Mouse (Mus musculus) kidney, embryonic 15.5 days (tissue): ENCODE data around the gene Epb41l4b. TPM values are rescaled to one million over a fixed set of nuclear protein-coding genes. Genes with fewer than 3 reads are reported as not detected.

Source experiments
- ATAC-seq: fragments of 200-750 bp; cut with Nextera tagmentation; replicated peaks from 2 replicates; pipeline ENCODE4 v1.8.0; 2017; ENCODE audit warnings: moderate TSS enrichment; ENCODE audit not compliant: low FRiP score
- H3K27ac ChIP-seq: fragments of 300-500 bp; sonication (generic); 2 replicates; pipeline ENCODE4 v1.5.1; 2015; ENCODE audit warnings: mild to moderate bottlenecking, inconsistent platforms
- H3K27me3 ChIP-seq: fragments of 300-500 bp; sonication (generic); 2 replicates; pipeline ENCODE4 v1.6.1; 2015; ENCODE audit warnings: inconsistent platforms
- H3K36me3 ChIP-seq: fragments of 300-500 bp; sonication (generic); 2 replicates; pipeline ENCODE4 v1.6.1; 2015; ENCODE audit warnings: inconsistent platforms
- H3K4me1 ChIP-seq: fragments of 300-500 bp; sonication (generic); 2 replicates; pipeline ENCODE4 v1.6.1; 2015; ENCODE audit warnings: inconsistent platforms
- H3K4me2 ChIP-seq: fragments of 300-500 bp; sonication (generic); 2 replicates; pipeline ENCODE4 v1.6.1; 2015; ENCODE audit warnings: moderate library complexity, mild to moderate bottlenecking, inconsistent platforms
- H3K4me3 ChIP-seq: fragments of 300-500 bp; sonication (generic); replicated peaks from 2 replicates; pipeline ENCODE4 v1.5.1; 2015; ENCODE audit warnings: mild to moderate bottlenecking, inconsistent platforms
- H3K9ac ChIP-seq: fragments of 300-500 bp; sonication (generic); 2 replicates; pipeline ENCODE4 v1.6.1; 2015; ENCODE audit warnings: mild to moderate bottlenecking, inconsistent platforms
- H3K9me3 ChIP-seq: fragments of 300-500 bp; sonication (generic); replicated peaks from 2 replicates; pipeline ENCODE4 v1.6.1; 2016; ENCODE audit warnings: inconsistent platforms
- WGBS: fragments of 180-500 bp; shearing (Covaris S2); methylation state at CpG from one replicate; pipeline ENCODE4 v1.1.7; 2015; ENCODE audit warnings: mixed read lengths; 5-methylcytosine and 5-hydroxymethylcytosine counted together
- polyA plus RNA-seq: library from polyadenylated mRNA; unstranded; fragments of >200 nt; fragmentation: Nextera tagmentation; extraction: Ambion mirVana; gene quantifications from 2 replicates; pipeline ENCODE4 v1.2.1, GENCODE M21; 2015

Epb41l4b gene
- polyA plus RNA-seq, 1 experiment from 2014 or later, result 2.9 TPM

DNA sequence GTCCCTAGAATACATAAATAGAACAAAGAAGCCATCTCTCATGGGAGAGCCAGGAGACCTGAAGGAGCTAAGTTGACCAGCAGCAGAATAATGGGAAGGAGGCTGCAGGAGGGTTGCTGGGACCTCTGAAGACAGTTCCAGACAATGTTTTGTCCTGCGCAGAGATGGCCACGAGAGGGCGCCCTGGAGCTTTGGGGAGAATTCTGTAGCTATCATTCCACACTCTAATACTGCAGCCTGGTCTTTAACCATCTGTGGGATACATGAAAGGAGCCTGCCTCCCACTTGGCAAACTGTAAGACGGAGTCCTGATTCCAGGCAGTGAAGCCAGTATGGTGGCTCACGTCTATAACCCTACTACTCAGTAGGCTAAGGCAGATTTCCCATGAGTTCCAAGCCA is 126.0 kb downstream of the Epb41l4b start:
- ATAC-seq, result no peak; the same call in 1 of the 2 replicates
- H3K36me3 ChIP-seq, result no peaks in the 10 kb centered on the region
- H3K4me1 ChIP-seq, result no peaks in the 10 kb centered on the region
- H3K4me2 ChIP-seq, result no peak overlapping the region
- H3K9me3 ChIP-seq, result no peaks in the 10 kb centered on the region
- no peak overlapping the region for H3K4me3 ChIP-seq
- 26% methylated on average over 5 of the region's 5 CpGs for WGBS
- H3K27ac ChIP-seq, result no peak overlapping the region
- H3K9ac ChIP-seq, result no peak overlapping the region
- 0 out of 2 replicates have a peak, but pooled peaks cover 3% of the 10 kb centered on the region for H3K27me3 ChIP-seq

DNA sequence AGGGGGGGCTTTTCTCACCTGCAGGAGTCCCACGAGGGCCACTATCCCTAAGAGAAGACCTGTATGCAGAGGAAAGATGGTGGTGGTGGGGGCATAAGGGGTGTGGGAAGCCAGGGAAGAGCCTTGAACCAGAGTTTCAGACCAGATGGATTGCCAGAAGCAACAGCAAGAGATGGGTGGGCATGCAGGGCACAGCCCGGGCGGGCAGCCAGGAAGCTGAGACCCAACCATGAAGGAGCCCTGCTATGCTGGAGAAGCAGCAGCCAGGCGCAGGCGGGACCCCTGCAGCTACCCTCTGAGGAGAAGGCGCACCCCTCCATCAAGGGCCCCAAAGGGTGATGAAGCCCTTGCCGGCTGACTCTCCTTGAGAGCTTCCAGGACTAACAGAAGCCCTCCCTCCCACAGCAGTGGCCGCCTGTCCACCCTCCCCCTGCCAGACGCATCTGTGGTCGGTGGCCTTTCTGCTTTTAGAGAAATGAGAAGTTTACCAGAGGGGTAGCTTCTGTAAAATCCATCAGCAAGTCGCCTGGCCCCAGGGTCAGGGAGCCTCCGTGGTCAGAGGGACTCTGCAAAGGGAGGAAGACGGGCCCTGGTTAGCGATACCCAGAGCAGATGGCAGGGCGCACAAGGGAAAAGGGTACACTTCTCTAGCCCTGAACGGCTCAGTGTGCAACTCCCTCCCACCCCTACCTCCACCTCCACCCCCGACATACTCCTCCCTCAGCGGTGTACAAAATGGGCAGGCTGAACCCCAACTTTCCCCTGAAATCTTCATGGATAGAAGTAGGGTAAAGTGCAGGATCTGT is 126.7 kb downstream of the Epb41l4b start:
- ATAC-seq, result no peak

DNA sequence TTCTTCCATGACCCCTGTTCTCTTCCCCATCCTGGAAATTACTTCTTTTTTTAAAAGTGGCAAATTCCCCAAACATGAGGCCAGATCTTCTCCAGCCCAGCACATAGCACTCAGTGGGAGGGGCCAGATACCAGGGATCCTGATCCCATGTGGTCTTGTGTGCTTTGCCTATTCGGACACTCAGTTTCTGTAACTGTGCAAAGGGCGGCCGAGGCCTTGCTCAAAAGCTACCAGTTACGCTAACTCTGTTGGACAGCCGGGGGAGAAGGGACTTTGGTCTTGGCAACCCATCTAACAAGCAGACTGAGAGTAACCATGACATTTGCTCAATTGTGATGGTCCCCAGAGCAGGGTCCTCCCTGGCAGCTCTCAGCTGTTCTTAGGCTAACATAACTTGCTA is 128.2 kb downstream of the Epb41l4b start:
- Histone ChIP-seq H3K27ac (no peak overlapping the region), H3K4me2 (no peak overlapping the region), H3K27me3 (peaks cover 7% of the 10 kb centered on the region; the same call in 1 of the 2 replicates), H3K4me1 (0 out of 2 replicates have a peak, but pooled peaks cover 4% of the 10 kb centered on the region), H3K9ac (no peak overlapping the region), H3K36me3 (no peaks in the 10 kb centered on the region), H3K9me3 (no peaks in the 10 kb centered on the region), H3K4me3 (no peak overlapping the region)
- WGBS, result 89% methylated on average over 5 of the region's 5 CpGs
- ATAC-seq, result no peak

More for the DNA sequence above, 126.7 kb downstream of the Epb41l4b start:
- Histone ChIP-seq H3K4me1 (no peaks in the 10 kb centered on the region), H3K9me3 (no peaks in the 10 kb centered on the region), H3K36me3 (no peaks in the 10 kb centered on the region), H3K4me3 (no peak overlapping the region), H3K27ac (no peak overlapping the region), H3K4me2 (no peak overlapping the region), H3K9ac (no peak overlapping the region), H3K27me3 (0 out of 2 replicates have a peak, but pooled peaks cover 3% of the 10 kb centered on the region)
- WGBS, result 45% methylated on average over 18 of the region's 18 CpGs

DNA sequence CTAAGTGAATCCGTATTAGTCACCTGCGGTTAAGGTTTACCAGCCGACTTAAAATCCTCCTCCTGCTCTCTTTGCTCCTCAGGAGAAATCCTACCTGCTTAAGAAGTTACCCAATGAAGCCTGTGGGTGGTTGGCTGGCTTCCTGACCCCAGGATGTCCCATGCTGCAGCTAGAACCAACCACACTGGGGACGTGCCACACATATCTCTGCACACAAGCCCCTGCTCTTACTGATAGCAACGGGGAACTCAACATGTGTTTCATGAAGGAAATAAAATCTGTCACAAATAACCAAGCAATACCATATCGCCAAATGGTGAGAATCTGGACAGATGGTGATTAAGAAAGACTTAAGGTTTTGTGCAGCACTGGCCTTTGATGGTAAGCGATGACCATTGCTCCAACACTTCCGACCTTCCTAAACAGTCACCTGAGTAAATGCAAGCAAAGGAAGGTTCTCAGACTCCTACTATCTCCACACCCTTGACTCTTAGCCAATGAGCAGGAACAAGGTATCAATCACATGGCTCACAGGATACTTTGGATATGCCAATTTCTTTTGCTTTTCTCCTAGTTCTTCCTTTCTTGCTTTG is 131.7 kb downstream of the Epb41l4b start:
- H3K27ac ChIP-seq, result no peak overlapping the region
- ATAC-seq, result no peak
- peaks cover 7% of the 10 kb centered on the region; the same call in 1 of the 2 replicates for H3K27me3 ChIP-seq
- WGBS, result 69% methylated on average over 8 of the region's 8 CpGs
- H3K9me3 ChIP-seq, result no peaks in the 10 kb centered on the region
- H3K4me2 ChIP-seq, result no peak overlapping the region
- H3K4me1 ChIP-seq, result 0 out of 2 replicates have a peak, but pooled peaks cover 4% of the 10 kb centered on the region
- no peak overlapping the region for H3K9ac ChIP-seq
- no peak overlapping the region for H3K4me3 ChIP-seq
- no peaks in the 10 kb centered on the region for H3K36me3 ChIP-seq

DNA sequence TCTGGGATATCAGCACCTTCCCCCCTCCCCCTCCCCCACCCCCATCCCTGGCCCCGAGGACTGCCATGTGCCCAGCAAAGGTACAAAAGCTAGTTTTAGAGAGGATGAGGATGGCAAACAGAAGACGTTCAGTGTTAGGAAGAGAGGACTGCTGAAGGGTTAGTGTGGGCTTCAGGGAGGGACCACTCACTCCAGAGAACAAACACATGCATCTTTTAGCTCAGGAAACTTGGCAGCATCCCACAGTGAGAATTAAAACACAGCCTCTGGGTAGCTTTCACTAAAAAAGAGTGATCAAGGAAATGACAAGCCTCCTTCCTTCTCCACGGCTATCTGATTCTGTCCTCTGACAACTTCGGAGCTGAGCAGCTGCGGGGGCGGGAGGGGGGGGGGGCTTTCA is 132.3 kb downstream of the Epb41l4b start:
- Histone ChIP-seq H3K4me2 (no peak overlapping the region), H3K36me3 (no peaks in the 10 kb centered on the region), H3K9me3 (no peaks in the 10 kb centered on the region), H3K27ac (no peak overlapping the region), H3K4me1 (0 out of 2 replicates have a peak, but pooled peaks cover 4% of the 10 kb centered on the region), H3K4me3 (no peak overlapping the region), H3K9ac (no peak overlapping the region), H3K27me3 (peaks cover 7% of the 10 kb centered on the region; the same call in 1 of the 2 replicates)
- ATAC-seq, result no peak
- WGBS, result 16% methylated on average over 6 of the region's 6 CpGs

DNA sequence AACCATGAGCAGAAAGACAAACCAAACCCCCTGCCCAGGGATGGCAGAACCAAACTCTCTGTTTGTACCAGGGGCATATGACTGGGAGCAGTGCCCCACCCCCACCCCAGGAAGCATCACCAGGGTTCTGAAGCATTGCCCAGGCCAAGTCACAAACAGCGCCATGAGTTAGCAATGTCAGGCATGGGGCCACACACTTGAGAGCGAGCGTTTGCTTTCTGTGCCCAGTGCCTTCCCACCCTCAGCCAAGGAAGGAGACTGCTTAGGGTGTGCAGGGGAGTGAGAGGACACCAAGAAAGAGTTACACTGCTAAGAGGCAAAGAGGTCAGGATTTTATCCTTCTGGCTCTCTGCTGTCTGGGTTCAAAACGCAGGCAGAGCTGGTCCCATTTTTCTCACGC is 132.8 kb downstream of the Epb41l4b start:
- no peak overlapping the region for H3K9ac ChIP-seq
- H3K9me3 ChIP-seq, result no peaks in the 10 kb centered on the region
- no peak overlapping the region for H3K27ac ChIP-seq
- H3K27me3 ChIP-seq, result peaks cover 7% of the 10 kb centered on the region; the same call in 1 of the 2 replicates
- WGBS, result 43% methylated on average over 5 of the region's 5 CpGs
- no peak overlapping the region for H3K4me3 ChIP-seq
- H3K4me1 ChIP-seq, result 0 out of 2 replicates have a peak, but pooled peaks cover 4% of the 10 kb centered on the region
- no peak overlapping the region for H3K4me2 ChIP-seq
- ATAC-seq, result no peak
- no peaks in the 10 kb centered on the region for H3K36me3 ChIP-seq

DNA sequence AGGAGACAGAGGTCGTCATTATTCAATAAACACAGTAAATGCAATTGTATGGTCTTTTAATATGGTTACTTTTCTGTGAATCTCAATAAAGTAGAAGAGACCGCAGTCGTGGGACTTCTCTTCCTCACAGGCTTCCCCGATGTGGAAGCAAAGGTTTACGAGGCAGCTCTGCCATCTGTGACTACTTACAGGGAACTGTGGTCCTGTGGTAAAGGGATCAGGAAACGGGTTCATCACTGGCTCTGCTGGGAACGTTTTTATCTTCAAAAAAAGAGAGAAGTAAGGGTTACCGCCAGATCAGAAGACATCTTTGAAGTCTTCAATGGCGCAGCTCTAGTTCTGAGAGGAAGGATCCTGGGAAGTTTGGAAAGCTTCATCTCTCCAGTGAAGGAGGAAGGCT is 135.5 kb downstream of the Epb41l4b start:
- ATAC-seq, result no peak

DNA sequence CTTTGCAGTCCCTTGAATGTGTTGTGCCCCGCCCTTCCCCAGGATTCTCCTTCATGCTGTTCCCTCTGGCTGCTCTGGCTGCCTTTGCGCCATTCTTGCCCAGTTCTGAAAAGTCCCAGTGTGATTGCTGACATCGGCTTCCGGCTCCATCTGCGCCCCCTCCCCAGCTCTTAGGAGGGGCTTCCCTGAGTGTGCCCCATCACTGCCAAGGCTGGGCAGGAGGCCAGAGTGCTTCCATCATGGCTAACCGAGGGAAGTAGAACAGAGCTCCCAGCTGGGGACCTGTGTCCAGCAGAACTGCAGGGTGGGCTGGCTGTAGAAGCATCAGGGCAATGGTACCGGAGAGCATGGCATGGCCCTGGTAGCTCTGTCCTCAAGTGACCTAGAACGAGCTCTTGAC is 138.2 kb downstream of the Epb41l4b start:
- Histone ChIP-seq H3K27me3 (no peaks in the 10 kb centered on the region), H3K9ac (no peak overlapping the region), H3K4me1 (no peaks in the 10 kb centered on the region), H3K4me2 (no peak overlapping the region), H3K4me3 (no peak overlapping the region), H3K9me3 (no peaks in the 10 kb centered on the region), H3K27ac (no peak overlapping the region), H3K36me3 (no peaks in the 10 kb centered on the region)
- WGBS, result 80% methylated on average over 8 of the region's 8 CpGs
- no peak for ATAC-seq

More for the DNA sequence above, 135.5 kb downstream of the Epb41l4b start:
- 0 out of 2 replicates have a peak, but pooled peaks cover 4% of the 10 kb centered on the region for H3K4me1 ChIP-seq
- no peak overlapping the region for H3K4me3 ChIP-seq
- no peak overlapping the region for H3K9ac ChIP-seq
- H3K4me2 ChIP-seq, result no peak overlapping the region
- H3K27ac ChIP-seq, result no peak overlapping the region
- peaks cover 4% of the 10 kb centered on the region; the same call in 1 of the 2 replicates for H3K27me3 ChIP-seq
- no peaks in the 10 kb centered on the region for H3K9me3 ChIP-seq
- WGBS, result 81% methylated on average over 9 of the region's 9 CpGs
- H3K36me3 ChIP-seq, result no peaks in the 10 kb centered on the region

DNA sequence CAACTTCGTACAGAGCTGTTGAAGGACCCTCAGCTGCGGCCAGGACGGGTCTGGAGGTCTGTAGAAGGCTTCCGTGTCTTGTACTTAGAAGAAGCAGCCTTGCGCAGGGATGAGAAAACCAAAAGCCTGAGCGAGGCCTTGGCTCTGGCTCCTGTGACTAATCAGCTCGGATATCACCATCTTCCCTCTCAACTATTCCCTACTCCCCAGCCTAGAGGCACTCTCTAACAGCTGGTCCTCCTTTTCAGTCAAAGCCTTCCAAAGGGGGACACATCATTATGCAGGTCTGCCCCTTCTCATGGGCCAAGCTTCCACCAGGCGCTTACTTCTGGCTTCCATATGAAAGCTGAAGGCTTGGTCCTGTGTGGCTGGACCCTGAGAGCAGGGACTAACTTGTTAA is 139.4 kb downstream of the Epb41l4b start:
- Histone ChIP-seq H3K4me3 (no peak overlapping the region), H3K4me1 (no peaks in the 10 kb centered on the region), H3K27me3 (no peaks in the 10 kb centered on the region), H3K9me3 (no peaks in the 10 kb centered on the region), H3K4me2 (no peak overlapping the region), H3K36me3 (no peaks in the 10 kb centered on the region), H3K27ac (no peak overlapping the region), H3K9ac (no peak overlapping the region)
- no peak for ATAC-seq
- 84% methylated on average over 8 of the region's 8 CpGs for WGBS

DNA sequence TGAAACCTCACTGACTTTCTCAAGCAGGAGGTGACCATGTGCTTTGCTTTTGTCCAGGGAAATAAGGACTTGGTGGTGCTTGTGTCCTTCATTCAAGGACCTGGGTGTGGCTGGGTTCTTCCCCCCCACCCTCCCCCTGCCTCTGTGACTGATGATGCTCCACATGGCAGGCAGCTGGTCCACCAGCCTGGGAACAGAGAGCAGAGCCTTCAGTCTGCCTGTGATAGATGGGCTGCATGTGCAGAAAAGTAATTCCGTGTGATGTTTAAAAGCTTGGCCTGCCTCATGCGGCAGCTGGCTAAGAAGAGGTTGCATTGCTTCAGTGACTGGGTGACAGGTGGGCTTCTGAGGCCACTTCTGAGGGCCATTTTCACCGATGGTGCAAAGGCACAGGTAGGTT is 140.5 kb downstream of the Epb41l4b start:
- H3K9me3 ChIP-seq, result no peaks in the 10 kb centered on the region
- H3K4me2 ChIP-seq, result no peak overlapping the region
- no peak for ATAC-seq
- 39% methylated on average over 3 of the region's 3 CpGs for WGBS
- no peak overlapping the region for H3K4me3 ChIP-seq
- H3K4me1 ChIP-seq, result no peaks in the 10 kb centered on the region
- H3K9ac ChIP-seq, result no peak overlapping the region
- H3K36me3 ChIP-seq, result no peaks in the 10 kb centered on the region
- H3K27ac ChIP-seq, result no peak overlapping the region
- no peaks in the 10 kb centered on the region for H3K27me3 ChIP-seq

DNA sequence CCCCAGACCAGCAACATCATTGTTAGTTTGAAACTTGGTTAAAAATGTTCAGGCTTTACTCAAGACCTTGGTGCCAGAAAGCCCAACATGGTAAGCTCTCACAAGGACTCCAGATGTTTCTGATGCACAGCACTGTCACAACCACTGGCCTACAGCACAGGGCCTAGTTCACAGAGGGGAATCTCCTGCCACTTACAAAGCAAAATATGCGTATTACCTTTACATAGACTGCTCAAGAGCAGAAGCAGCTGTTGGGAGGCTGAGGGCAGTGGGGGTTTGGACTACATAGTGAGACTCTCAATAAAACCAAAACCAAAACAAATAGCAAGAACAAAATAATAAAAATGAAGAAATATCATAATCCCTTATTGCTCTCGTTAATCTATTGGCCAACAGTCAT is 141.8 kb downstream of the Epb41l4b start:
- no peak for ATAC-seq
- no peak overlapping the region for H3K4me3 ChIP-seq
- H3K4me2 ChIP-seq, result no peak overlapping the region
- 83% methylated on average over 2 of the region's 2 CpGs for WGBS
- no peak overlapping the region for H3K27ac ChIP-seq
- H3K9me3 ChIP-seq, result no peaks in the 10 kb centered on the region
- H3K4me1 ChIP-seq, result no peaks in the 10 kb centered on the region
- H3K36me3 ChIP-seq, result no peaks in the 10 kb centered on the region
- H3K27me3 ChIP-seq, result no peaks in the 10 kb centered on the region
- no peak overlapping the region for H3K9ac ChIP-seq

DNA sequence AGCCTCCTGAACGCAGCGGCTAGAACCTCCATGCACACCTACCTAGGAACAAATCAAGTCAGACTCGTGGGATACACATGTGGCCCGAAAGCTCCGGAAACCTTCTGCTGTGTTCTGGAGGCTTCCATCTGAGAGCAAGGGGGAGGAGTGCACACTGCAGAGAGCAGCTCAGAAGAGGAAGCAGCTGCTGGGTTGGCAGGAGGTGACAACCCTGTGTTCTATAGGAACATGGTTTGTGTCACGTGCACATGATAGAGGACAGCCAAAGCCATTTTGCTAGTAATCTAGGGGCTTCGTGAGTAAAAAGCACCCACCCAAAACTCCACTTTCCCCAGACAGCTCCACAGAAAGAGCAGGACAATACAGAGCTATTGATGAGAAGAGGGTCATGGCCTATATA is 149.9 kb downstream of the Epb41l4b start:
- Histone ChIP-seq H3K9ac (no peak overlapping the region), H3K27me3 (peaks cover 43% of the 10 kb centered on the region), H3K4me3 (no peak overlapping the region), H3K4me1 (peaks cover 11% of the 10 kb centered on the region), H3K4me2 (no peak overlapping the region), H3K27ac (no peak overlapping the region), H3K9me3 (no peaks in the 10 kb centered on the region), H3K36me3 (no peaks in the 10 kb centered on the region)
- WGBS, result 80% methylated on average over 7 of the region's 7 CpGs
- no peak for ATAC-seq
